Mouse (Mus musculus): ENCODE data around the gene Gm20388. TPM values are rescaled to one million over a fixed set of nuclear protein-coding genes. Genes with fewer than 3 reads are reported as not detected.
"Not testable (repeated sequence)": the region's sequence is repeated elsewhere in the genome, so short reads cannot be mapped to it uniquely, and the experiment has no call there.

The Gm20388 gene
- total RNA-seq, 1 experiment from 2014 or later, result 35.7 TPM

- ATAC-seq (replicated peaks; ENCODE audit: low read depth, poor library complexity, severe bottlenecking), result no peak
Observed at GRCm38 (mm10) chr8:124176133-124176532, 4265.5 kb downstream of the Gm20388 start.

GRCm38 (mm10) chr8:124177092-124177491, 4266.5 kb downstream of the Gm20388 start:
- not testable (repeated sequence) for ATAC-seq (replicated peaks; ENCODE audit: low read depth, poor library complexity, severe bottlenecking)

- no peak for ATAC-seq (replicated peaks; ENCODE audit: low read depth, poor library complexity, severe bottlenecking)
Observed at GRCm38 (mm10) chr8:124180681-124181445, 4270.2 kb downstream of the Gm20388 start.

- no peak for ATAC-seq (replicated peaks; ENCODE audit: low read depth, poor library complexity, severe bottlenecking)
Observed at GRCm38 (mm10) chr8:124181751-124182150, 4271.1 kb downstream of the Gm20388 start.

GRCm38 (mm10) chr8:124182224-124182623, 4271.6 kb downstream of the Gm20388 start:
- ATAC-seq (replicated peaks; ENCODE audit: low read depth, poor library complexity, severe bottlenecking), result no peak

GRCm38 (mm10) chr8:124184078-124184477, 4273.4 kb downstream of the Gm20388 start:
- no peak for ATAC-seq (replicated peaks; ENCODE audit: low read depth, poor library complexity, severe bottlenecking)

GRCm38 (mm10) chr8:124184507-124184906, 4273.9 kb downstream of the Gm20388 start:
- ATAC-seq (replicated peaks; ENCODE audit: low read depth, poor library complexity, severe bottlenecking), result no peak

GRCm38 (mm10) chr8:124185081-124185480, 4274.4 kb downstream of the Gm20388 start:
- ATAC-seq (replicated peaks; ENCODE audit: low read depth, poor library complexity, severe bottlenecking), result no peak

- ATAC-seq (replicated peaks; ENCODE audit: low read depth, poor library complexity, severe bottlenecking), result no peak
Observed at GRCm38 (mm10) chr8:124190388-124190787, 4279.7 kb downstream of the Gm20388 start.

GRCm38 (mm10) chr8:124192242-124192641, 4281.6 kb downstream of the Gm20388 start:
- no peak for ATAC-seq (replicated peaks; ENCODE audit: low read depth, poor library complexity, severe bottlenecking)

GRCm38 (mm10) chr8:124192976-124193375, 4282.3 kb downstream of the Gm20388 start:
- ATAC-seq (replicated peaks; ENCODE audit: low read depth, poor library complexity, severe bottlenecking), result no peak

- ATAC-seq (replicated peaks; ENCODE audit: low read depth, poor library complexity, severe bottlenecking), result no peak
Observed at GRCm38 (mm10) chr8:124193992-124194391, 4283.4 kb downstream of the Gm20388 start.

GRCm38 (mm10) chr8:124196195-124196594, 4285.6 kb downstream of the Gm20388 start:
- ATAC-seq (replicated peaks; ENCODE audit: low read depth, poor library complexity, severe bottlenecking), result no peak

- ATAC-seq (replicated peaks; ENCODE audit: low read depth, poor library complexity, severe bottlenecking), result no peak
Observed at GRCm38 (mm10) chr8:124196797-124197196, 4286.2 kb downstream of the Gm20388 start.

- no peak for ATAC-seq (replicated peaks; ENCODE audit: low read depth, poor library complexity, severe bottlenecking)
Observed at GRCm38 (mm10) chr8:124198230-124198629, 4287.6 kb downstream of the Gm20388 start.

GRCm38 (mm10) chr8:124200400-124200799, 4289.8 kb downstream of the Gm20388 start:
- ATAC-seq (replicated peaks; ENCODE audit: low read depth, poor library complexity, severe bottlenecking), result peak; percentile 52

- ATAC-seq (replicated peaks; ENCODE audit: low read depth, poor library complexity, severe bottlenecking), result peak; percentile 52; the same call in 1 of the 2 replicates
Observed at GRCm38 (mm10) chr8:124201706-124202105, 4291.1 kb downstream of the Gm20388 start.

GRCm38 (mm10) chr8:124202895-124203294, 4292.3 kb downstream of the Gm20388 start:
- ATAC-seq (replicated peaks; ENCODE audit: low read depth, poor library complexity, severe bottlenecking), result no peak

GRCm38 (mm10) chr8:124204001-124204601, 4293.5 kb downstream of the Gm20388 start:
- no peak for ATAC-seq (replicated peaks; ENCODE audit: low read depth, poor library complexity, severe bottlenecking)

- ATAC-seq (replicated peaks; ENCODE audit: low read depth, poor library complexity, severe bottlenecking), result no peak
Observed at GRCm38 (mm10) chr8:124212148-124212547, 4301.5 kb downstream of the Gm20388 start.

GRCm38 (mm10) chr8:124216951-124217350, 4306.3 kb downstream of the Gm20388 start:
- ATAC-seq (replicated peaks; ENCODE audit: low read depth, poor library complexity, severe bottlenecking), result no peak

GRCm38 (mm10) chr8:124229883-124230282, 4319.2 kb downstream of the Gm20388 start:
- ATAC-seq (replicated peaks; ENCODE audit: low read depth, poor library complexity, severe bottlenecking), result no peak

All from common myeloid progenitor, adult 5-6 weeks (primary cell).